Mouse (Mus musculus) kidney, embryonic 16.5 days (tissue): ENCODE data around the gene Hcn2. TPM values are rescaled to one million over a fixed set of nuclear protein-coding genes. Genes with fewer than 3 reads are reported as not detected.
A peak's percentile ranks its signal among the peaks of the same experiment; 100 is the strongest.

Source experiments
- ATAC-seq: fragments of 200-750 bp; cut with Nextera tagmentation; 2 replicates; pipeline ENCODE4 v1.8.0; 2017; ENCODE audit warnings: moderate TSS enrichment; ENCODE audit not compliant: low FRiP score, low TSS enrichment
- H3K27ac ChIP-seq: fragments of 300-500 bp; sonication (generic); 2 replicates; pipeline ENCODE4 v1.5.1; 2014; ENCODE audit warnings: low read length
- H3K27me3 ChIP-seq: fragments of 300-500 bp; sonication (generic); 2 replicates; pipeline ENCODE4 v1.6.1; 2014; ENCODE audit warnings: low read length, control low read depth, mixed read lengths; ENCODE audit not compliant: insufficient read depth
- H3K36me3 ChIP-seq: fragments of 300-500 bp; sonication (generic); 2 replicates; pipeline ENCODE4 v1.6.1; 2014; ENCODE audit warnings: low read length, control low read depth, mixed read lengths; ENCODE audit not compliant: insufficient read depth
- H3K4me1 ChIP-seq: fragments of 300-500 bp; sonication (generic); 2 replicates; pipeline ENCODE4 v1.6.1; 2014; ENCODE audit warnings: low read length, control low read depth, mixed read lengths; ENCODE audit not compliant: insufficient read depth
- H3K4me2 ChIP-seq: fragments of 300-500 bp; sonication (generic); replicated peaks from 2 replicates; pipeline ENCODE4 v1.6.1; 2014; ENCODE audit warnings: low read depth, low read length
- H3K4me3 ChIP-seq: fragments of 300-500 bp; sonication (generic); 2 replicates; pipeline ENCODE4 v1.5.1; 2014; ENCODE audit warnings: mild to moderate bottlenecking, low read length
- H3K9ac ChIP-seq: fragments of 300-500 bp; sonication (generic); replicated peaks from 2 replicates; pipeline ENCODE4 v1.6.1; 2014; ENCODE audit warnings: low read length
- H3K9me3 ChIP-seq: fragments of 300-500 bp; sonication (generic); 2 replicates; pipeline ENCODE4 v1.6.1; 2016; ENCODE audit warnings: low read length, control low read depth
- WGBS: fragments of 180-500 bp; shearing (Covaris S2); extraction: QIAGEN DNeasy Blood & Tissue Kit; methylation state at CpG from one replicate; pipeline ENCODE4 v1.1.7; 2014; 5-methylcytosine and 5-hydroxymethylcytosine counted together
- polyA plus RNA-seq: library from polyadenylated mRNA; unstranded; fragments of >200 nt; fragmentation: Nextera tagmentation; extraction: Ambion mirVana; gene quantifications from 2 replicates; pipeline ENCODE4 v1.2.1, GENCODE M21; 2015

The Hcn2 gene
- polyA plus RNA-seq, 1 experiment from 2014 or later = 0.05 TPM

DNA sequence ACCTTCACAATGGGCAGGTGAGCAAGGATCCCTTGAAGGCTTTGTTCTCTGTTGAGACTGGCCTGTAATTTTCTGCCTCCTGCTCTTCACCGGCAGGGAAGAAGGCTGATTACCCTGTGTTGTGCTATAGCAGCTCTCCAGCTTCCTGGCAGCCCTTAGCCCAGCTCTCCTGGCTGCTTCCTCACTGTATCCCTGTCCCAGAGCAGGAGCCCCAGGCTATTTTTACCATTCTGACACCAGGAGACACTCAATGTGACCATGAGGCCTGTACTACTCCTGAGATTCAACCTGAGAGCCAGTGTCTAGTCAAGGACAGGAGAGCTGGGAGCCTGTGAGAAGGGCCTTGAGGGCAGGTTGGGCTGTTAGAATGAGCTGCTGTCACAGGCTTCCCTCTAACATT lies 29.7 kb upstream of the Hcn2 start:
- Histone ChIP-seq H3K36me3 (peaks cover 53% of the 10 kb centered on the region), H3K4me1 (peaks cover 16% of the 10 kb centered on the region), H3K4me2 (no peak overlapping the region), H3K27ac (no peak overlapping the region), H3K9me3 (0 out of 2 replicates have a peak, but pooled peaks cover under 1% of the 10 kb centered on the region), H3K9ac (no peak overlapping the region), H3K4me3 (no peak overlapping the region), H3K27me3 (no peaks in the 10 kb centered on the region)
- 91% methylated on average over 1 of the region's 1 CpGs for WGBS
- no peak for ATAC-seq

DNA sequence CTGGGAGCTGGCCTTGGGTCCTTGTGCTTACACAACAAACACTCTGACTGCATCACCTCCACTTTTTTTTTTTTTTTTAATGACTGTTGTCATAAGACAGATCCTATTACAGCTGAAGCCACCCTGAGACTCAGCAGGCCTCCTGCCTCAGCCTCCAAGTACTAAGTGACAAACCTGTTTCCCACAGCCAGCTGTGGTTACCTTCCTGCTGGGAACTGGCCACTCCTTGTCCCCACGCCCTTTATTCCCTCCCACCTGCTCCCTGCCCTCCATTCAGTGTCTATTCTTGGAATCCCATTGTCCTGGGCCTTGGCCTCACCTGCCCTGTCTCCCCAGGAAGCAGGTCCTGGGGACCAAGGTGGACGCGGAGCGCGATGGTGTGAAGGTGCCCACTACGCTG lies 28.9 kb upstream of the Hcn2 start:
- H3K4me2 ChIP-seq = no peak overlapping the region
- no peak for ATAC-seq
- no peak overlapping the region for H3K4me3 ChIP-seq
- H3K9me3 ChIP-seq = peaks cover 6% of the 10 kb centered on the region; the same call in 1 of the 2 replicates
- no peaks in the 10 kb centered on the region for H3K27me3 ChIP-seq
- no peak overlapping the region for H3K27ac ChIP-seq
- 97% methylated on average over 6 of the region's 6 CpGs for WGBS
- peaks cover 16% of the 10 kb centered on the region for H3K4me1 ChIP-seq
- no peak overlapping the region for H3K9ac ChIP-seq
- peaks cover 53% of the 10 kb centered on the region for H3K36me3 ChIP-seq

DNA sequence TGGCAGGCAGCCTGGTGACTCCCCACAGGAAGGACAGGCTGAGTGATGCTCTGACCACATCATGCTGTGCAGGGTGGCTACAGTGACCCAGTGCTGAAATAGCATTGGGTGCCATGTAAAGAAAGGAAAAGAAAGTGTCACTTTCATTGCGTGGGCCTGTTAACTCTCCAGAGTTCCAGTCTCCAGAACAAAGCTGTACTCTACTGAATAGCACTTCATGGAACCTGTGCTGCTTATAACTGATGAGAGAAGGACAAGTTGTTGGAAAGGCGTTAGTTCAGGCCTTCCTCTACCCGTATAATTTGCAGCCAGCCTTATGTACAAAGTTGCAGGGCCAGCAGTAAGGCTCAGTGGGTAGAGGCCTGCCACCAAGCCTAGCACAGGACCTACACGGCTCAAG lies 27.7 kb upstream of the Hcn2 start, which contains the start of gene Gzmm:
TSS of gene Gzmm (plus strand) at position 301 of the 400 bp plus-strand sequence.
- WGBS = 78% methylated on average over 4 of the region's 4 CpGs
- no peak within 1 kb of the TSS for H3K9ac ChIP-seq
- H3K9me3 ChIP-seq = peaks cover 6% of the 10 kb centered on the region; the same call in 1 of the 2 replicates
- H3K27ac ChIP-seq = no peak within 1 kb of the TSS
- no peak within 1 kb of the TSS for H3K4me2 ChIP-seq
- H3K4me1 ChIP-seq = peaks cover 6% of the 10 kb centered on the region
- no peak for ATAC-seq
- no peak within 1 kb of the TSS for H3K4me3 ChIP-seq
- H3K27me3 ChIP-seq = no peaks in the 10 kb centered on the region
- H3K36me3 ChIP-seq = peaks cover 53% of the 10 kb centered on the region

DNA sequence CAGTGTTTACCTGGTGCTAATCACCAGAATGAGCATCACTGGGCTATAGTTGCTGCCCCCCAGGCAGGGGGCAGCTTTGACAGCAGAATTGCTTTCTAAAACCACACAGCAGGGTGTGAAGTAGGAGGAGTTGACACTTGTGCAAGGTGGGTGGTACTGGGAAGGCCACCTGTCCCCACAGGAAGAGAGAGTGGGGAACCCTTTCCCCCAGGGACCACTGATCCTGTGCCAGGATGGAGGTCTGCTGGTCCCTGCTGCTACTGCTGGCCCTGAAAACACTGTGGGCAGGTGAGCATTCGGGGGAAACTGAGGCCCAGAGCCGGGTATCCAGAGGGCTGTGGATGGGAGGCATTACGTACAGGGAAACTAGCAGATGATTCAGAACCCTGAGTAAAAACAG lies 27.3 kb upstream of the Hcn2 start:
- Histone ChIP-seq H3K4me3 (no peak overlapping the region), H3K4me2 (no peak overlapping the region), H3K27me3 (no peaks in the 10 kb centered on the region), H3K36me3 (peaks cover 52% of the 10 kb centered on the region), H3K9me3 (peaks cover 6% of the 10 kb centered on the region; the same call in 1 of the 2 replicates), H3K4me1 (peaks cover 2% of the 10 kb centered on the region), H3K27ac (no peak overlapping the region), H3K9ac (no peak overlapping the region)
- 88% methylated on average over 3 of the region's 3 CpGs for WGBS
- no peak for ATAC-seq

DNA sequence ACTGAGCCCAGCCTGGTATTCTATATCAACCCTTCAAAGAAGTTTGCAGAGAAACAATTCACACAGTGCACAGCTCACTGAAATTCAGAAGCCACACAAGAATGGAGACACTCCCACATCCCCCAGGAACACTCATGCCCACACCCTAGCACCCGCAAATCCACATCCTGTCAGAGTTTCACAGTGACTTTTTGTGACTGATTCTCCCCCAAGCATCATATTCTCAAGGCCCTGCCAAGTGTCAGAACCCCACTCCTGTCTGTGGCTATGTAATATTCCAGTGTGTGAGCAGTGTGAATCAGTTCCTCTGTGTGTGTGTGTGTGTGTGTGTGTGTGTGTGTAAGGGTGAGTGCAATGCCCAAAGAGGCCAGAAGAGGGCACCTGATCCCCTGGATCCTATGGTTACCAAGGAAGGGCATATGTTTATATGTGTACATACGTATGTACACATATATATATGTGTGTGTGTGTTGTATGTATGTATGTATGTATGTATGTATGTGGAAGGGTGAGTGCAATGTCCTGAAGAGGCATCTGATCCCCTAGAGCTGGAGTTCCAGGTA lies 24.4 kb upstream of the Hcn2 start:
- ATAC-seq = no peak
- Histone ChIP-seq H3K36me3 (peaks cover 23% of the 10 kb centered on the region), H3K4me3 (no peak overlapping the region), H3K27me3 (no peaks in the 10 kb centered on the region), H3K27ac (no peak overlapping the region), H3K4me2 (no peak overlapping the region), H3K9me3 (peaks cover 6% of the 10 kb centered on the region; the same call in 1 of the 2 replicates), H3K9ac (no peak overlapping the region), H3K4me1 (peaks cover 12% of the 10 kb centered on the region; the same call in 1 of the 2 replicates)
- WGBS = 95% methylated on average over 2 of the region's 2 CpGs

DNA sequence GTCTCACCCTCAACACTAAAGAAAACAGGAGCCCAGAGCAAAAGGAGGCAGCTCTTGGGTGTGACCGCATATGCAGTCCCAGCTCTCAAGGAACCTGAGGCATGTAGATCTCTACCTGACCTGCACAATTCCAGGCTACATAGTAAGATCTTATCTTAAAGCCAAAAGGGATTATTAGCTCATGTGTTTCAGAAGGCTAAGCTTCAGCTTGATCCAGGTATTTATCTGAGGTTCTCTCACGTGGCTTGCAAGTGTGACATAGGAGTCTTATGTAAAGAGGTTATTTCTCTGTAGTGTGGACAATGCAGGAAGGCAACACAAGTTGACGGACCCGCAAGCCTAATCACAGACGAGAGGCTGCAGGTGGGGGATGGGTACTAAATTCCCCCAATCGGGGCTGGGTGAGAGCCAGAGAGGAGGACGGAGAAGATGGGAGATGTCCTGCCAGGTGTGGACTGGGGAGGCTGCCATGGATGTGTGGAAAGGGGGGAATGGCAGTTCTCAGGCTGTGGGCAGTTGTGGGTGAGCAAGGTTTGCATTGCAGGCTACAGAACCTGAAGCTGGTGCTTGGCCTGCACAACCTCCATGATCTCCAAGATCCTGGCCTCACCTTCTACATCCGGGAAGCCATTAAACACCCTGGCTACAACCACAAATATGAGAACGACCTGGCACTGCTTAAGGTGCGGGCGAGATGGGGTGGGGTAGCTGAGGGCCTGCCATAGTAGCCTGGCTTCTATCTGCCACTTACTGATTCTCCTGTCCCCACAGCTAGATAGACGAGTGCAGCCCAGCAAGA lies 22.7 kb upstream of the Hcn2 start:
- Histone ChIP-seq H3K27me3 (no peaks in the 10 kb centered on the region), H3K36me3 (peaks cover 7% of the 10 kb centered on the region), H3K4me2 (no peak overlapping the region), H3K27ac (no peak overlapping the region), H3K9me3 (peaks cover 6% of the 10 kb centered on the region; the same call in 1 of the 2 replicates), H3K4me3 (no peak overlapping the region), H3K9ac (no peak overlapping the region), H3K4me1 (peaks cover 12% of the 10 kb centered on the region; the same call in 1 of the 2 replicates)
- WGBS = 73% methylated on average over 12 of the region's 12 CpGs
- ATAC-seq = no peak

DNA sequence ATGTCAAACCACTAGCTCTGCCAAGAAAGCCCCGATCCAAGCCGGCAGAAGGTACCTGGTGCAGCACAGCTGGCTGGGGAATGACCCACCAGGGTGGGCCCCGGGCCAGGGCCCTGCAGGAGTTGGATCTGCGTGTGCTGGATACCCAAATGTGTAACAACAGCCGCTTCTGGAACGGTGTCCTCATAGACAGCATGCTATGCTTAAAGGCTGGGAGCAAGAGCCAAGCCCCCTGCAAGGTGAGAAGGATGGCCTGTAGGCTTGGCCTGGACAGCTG lies 22.1 kb upstream of the Hcn2 start:
- ATAC-seq = no peak
- Histone ChIP-seq H3K36me3 (peaks cover 1% of the 10 kb centered on the region), H3K4me3 (no peak overlapping the region), H3K4me1 (peaks cover 12% of the 10 kb centered on the region; the same call in 1 of the 2 replicates), H3K9ac (no peak overlapping the region), H3K4me2 (no peak overlapping the region), H3K27ac (no peak overlapping the region), H3K27me3 (no peaks in the 10 kb centered on the region), H3K9me3 (peaks cover 6% of the 10 kb centered on the region; the same call in 1 of the 2 replicates)
- 85% methylated on average over 6 of the region's 6 CpGs for WGBS

DNA sequence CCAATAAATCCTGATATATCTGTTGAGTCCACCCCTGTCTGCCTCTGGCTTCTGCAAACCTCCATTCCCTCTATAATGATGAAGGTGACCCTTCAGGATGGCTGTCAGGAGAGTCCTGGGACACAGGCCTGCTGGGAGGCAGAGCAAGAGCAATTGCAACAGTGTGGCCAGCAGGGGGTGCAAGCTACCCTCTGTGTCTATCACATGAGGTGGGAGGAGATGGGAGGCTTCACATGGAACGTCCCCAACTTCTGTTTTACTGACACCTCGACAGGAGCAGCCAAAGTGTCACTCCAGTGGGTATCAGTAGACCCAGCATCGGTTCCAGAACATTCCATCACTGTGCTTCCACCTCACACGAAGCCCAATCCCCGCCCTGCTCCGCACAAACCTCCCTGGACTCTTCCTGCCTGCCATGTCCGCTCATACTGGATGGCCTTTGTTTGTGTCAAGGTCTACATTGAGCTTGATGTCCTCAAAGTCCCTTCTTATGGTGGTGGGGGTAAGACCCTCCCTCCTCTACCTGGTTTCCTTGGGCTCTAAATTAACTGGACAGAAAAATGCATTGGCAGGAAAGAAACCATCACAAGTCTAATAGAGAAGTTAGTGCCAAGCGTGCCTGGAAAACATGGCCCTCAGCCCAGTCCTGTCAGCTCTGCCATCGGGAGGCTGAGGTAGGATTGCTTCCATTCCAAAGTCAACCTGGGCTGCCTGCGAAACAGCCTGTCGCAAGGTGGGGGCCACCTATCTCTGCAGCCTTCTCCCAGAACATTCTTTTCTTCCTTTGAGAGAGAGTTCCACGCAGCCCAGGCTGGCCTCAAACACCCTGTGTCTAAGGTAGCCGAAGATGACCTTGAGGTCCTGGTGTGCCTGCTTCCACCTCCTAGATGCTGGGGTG lies 21.0 kb upstream of the Hcn2 start:
- H3K4me2 ChIP-seq = no peak overlapping the region
- ATAC-seq = peak; percentile 59; the same call in 1 of the 2 replicates
- H3K4me1 ChIP-seq = peaks cover 12% of the 10 kb centered on the region; the same call in 1 of the 2 replicates
- H3K36me3 ChIP-seq = no peaks in the 10 kb centered on the region
- peak overlapping the region; percentile 84 for H3K27ac ChIP-seq
- H3K4me3 ChIP-seq = no peak overlapping the region
- H3K9ac ChIP-seq = no peak overlapping the region
- H3K27me3 ChIP-seq = no peaks in the 10 kb centered on the region
- 64% methylated on average over 13 of the region's 13 CpGs for WGBS
- peaks cover 6% of the 10 kb centered on the region; the same call in 1 of the 2 replicates for H3K9me3 ChIP-seq

DNA sequence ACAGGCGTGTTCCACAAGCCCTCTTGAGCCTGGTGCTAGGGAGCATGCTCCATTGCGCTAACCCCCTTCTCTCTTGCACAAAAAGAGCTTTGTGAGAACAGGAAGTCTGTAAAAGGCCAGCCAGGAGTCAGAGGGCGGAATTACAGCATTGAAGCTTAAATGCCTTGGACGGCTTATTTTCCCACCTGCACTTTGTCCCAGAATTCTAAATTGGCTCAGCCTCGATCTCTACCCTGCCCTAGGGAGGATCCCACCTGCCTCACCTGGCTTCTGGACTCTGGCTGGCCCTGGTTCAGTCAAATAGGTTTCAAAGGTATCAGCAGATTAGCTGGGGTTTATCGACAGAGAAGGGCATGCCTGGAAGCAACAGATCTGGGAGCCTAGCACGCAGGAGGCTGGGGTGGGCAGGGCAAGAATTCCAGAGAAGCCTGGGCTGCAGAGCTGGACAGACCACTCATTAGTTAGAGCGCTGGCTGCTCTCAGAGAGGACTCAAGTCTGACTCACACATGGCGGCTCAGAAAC lies 20.2 kb upstream of the Hcn2 start:
- ATAC-seq = peak; percentile 28; the same call in 1 of the 2 replicates
- no peaks in the 10 kb centered on the region for H3K36me3 ChIP-seq
- peak overlapping the region; percentile 29; the same call in 1 of the 2 replicates for H3K9ac ChIP-seq
- peak overlapping the region; percentile 84 for H3K27ac ChIP-seq
- no peaks in the 10 kb centered on the region for H3K27me3 ChIP-seq
- no peak overlapping the region for H3K4me2 ChIP-seq
- H3K9me3 ChIP-seq = peaks cover 6% of the 10 kb centered on the region; the same call in 1 of the 2 replicates
- H3K4me1 ChIP-seq = peaks cover 19% of the 10 kb centered on the region
- WGBS = 49% methylated on average over 9 of the region's 9 CpGs
- H3K4me3 ChIP-seq = no peak overlapping the region
